26 mouse cellular contexts compared by ENCODE assay signal in genomic region chr17:28687354-28687753, GRCm38 (mm10).
"Had no signal": no experiment of that assay in that cellular context is flagged by ENCODE, and none has a peak within 500 bp of the region (broad histone marks: within the 10 kb centered on the region; RNA-seq: fewer than 3 reads in every experiment).

No protein-coding gene starts in this region.

- H3K9me3 ChIP-seq: heart, embryonic 10.5 days; heart, embryonic 12.5 days; hindbrain, embryonic 10.5 days; hindbrain, embryonic 12.5 days; kidney, embryonic 15.5 days; limb, embryonic 10.5 days; limb, embryonic 12.5 days; liver, embryonic 13.5 days had no signal

- H3K9ac ChIP-seq: heart, embryonic 12.5 days; hindbrain, embryonic 12.5 days; hindbrain, embryonic 14.5 days; kidney, embryonic 15.5 days; liver, embryonic 13.5 days had no signal

- H3K36me3 ChIP-seq: heart, embryonic 10.5 days; heart, embryonic 12.5 days; hindbrain, embryonic 10.5 days; hindbrain, embryonic 12.5 days; kidney, embryonic 15.5 days; limb, embryonic 10.5 days; limb, embryonic 12.5 days; liver, embryonic 13.5 days had no signal

- H3K27ac ChIP-seq: gastrocnemius, adult 2 months; heart, embryonic 10.5 days; hindbrain, embryonic 10.5 days; hindbrain, embryonic 12.5 days; hindbrain, embryonic 14.5 days; kidney, embryonic 15.5 days; kidney, postnatal 0 days; left cerebral cortex, adult 2 months; limb, embryonic 10.5 days; limb, embryonic 12.5 days; liver, embryonic 13.5 days had no signal

- DNase-seq: gastrocnemius, adult 2 months; gastrocnemius, postnatal 10 days; gastrocnemius, postnatal 25 days; heart, adult 18-20 months; heart, postnatal 10 days; heart, postnatal 4 days; kidney, adult 11 months; kidney, adult 2 months; kidney, adult 9 months; kidney, postnatal 14 days; kidney, postnatal 36 days; liver; liver, embryonic 13.5 days had no signal

- H3K4me3 ChIP-seq: gastrocnemius, adult 2 months; heart, embryonic 10.5 days; heart, embryonic 12.5 days; hindbrain, embryonic 10.5 days; hindbrain, embryonic 12.5 days; kidney, embryonic 15.5 days; left cerebral cortex, adult 2 months; limb, embryonic 10.5 days; limb, embryonic 12.5 days; liver, embryonic 13.5 days had no signal

- ATAC-seq: hindbrain, embryonic 16.5 days; intestine, embryonic 16.5 days had no signal

- H3K27me3 ChIP-seq: liver, embryonic 13.5 days had no signal

- H3K4me2 ChIP-seq: heart, embryonic 12.5 days; hindbrain, embryonic 12.5 days; hindbrain, embryonic 14.5 days; kidney, embryonic 15.5 days; limb, embryonic 12.5 days; liver, embryonic 11.5 days; liver, embryonic 13.5 days had no signal
